Mouse (Mus musculus) MEL (cell line): Measurements from ENCODE around the gene Nwd2.

Experiments
- CHD2 ChIP-seq: IDR thresholded peaks from 2 replicates; pipeline ENCODE4 v1.6.1; 2011; ENCODE audit warnings: low read length, improper control_type of control experiment
- CTCF ChIP-seq, 3 experiments: IDR thresholded peaks in 2 of 3; conservative IDR thresholded peaks in 1 of 3; 2 replicates each; pipeline ENCODE4 v1.5.1; 2011 to 2012; ENCODE audit warnings: low read length in 3 of 3, low read depth in 2 of 3, mild to moderate bottlenecking in 2 of 3, improper control_type of control experiment in 1 of 3, inconsistent platforms in 1 of 3, mixed read lengths in 1 of 3, moderate library complexity in 1 of 3; ENCODE audit not compliant: control insufficient read depth in 1 of 3, insufficient read depth in 1 of 3, poor library complexity in 1 of 3, severe bottlenecking in 1 of 3
- POLR2AphosphoS2 ChIP-seq: IDR thresholded peaks from 2 replicates; pipeline ENCODE4 v1.6.1; 2011; ENCODE audit warnings: low read length, improper control_type of control experiment

- no peak for TF ChIP-seq CTCF (IDR thresholded peaks at IDR 0.05 in 2 of 3, conservative IDR thresholded peaks at IDR 0.05 in 1 of 3; ENCODE audit: control insufficient read depth in 1 of 3, insufficient read depth in 1 of 3, low read depth in 2 of 3, low read length in 3 of 3, poor library complexity in 1 of 3, severe bottlenecking in 1 of 3)
- no peak for TF ChIP-seq CHD2
- no peak for TF ChIP-seq POLR2AphosphoS2
Measured at GRCm38 (mm10) chr5:63788156-63788826, 139.4 kb downstream of the Nwd2 start.
